Mouse (Mus musculus) bone marrow, adult 2 months (tissue): ENCODE data around the gene Nop2. TPM values are rescaled to one million over a fixed set of nuclear protein-coding genes. Genes with fewer than 3 reads are reported as not detected.
A peak's percentile ranks its signal among the peaks of the same experiment; 100 is the strongest.

ENCODE experiments used
- H3K27ac ChIP-seq: fragments of 200-500 bp; 2 replicates; pipeline ENCODE4 v1.5.1; 2012; ENCODE audit warnings: low read depth, mild to moderate bottlenecking, control low read depth, inconsistent platforms, low read length; ENCODE audit not compliant: control insufficient read depth, poor library complexity, insufficient read depth
- H3K4me1 ChIP-seq: fragments of 200-500 bp; 2 replicates; pipeline ENCODE4 v1.6.1; 2011; ENCODE audit warnings: low read length; ENCODE audit not compliant: control insufficient read depth, insufficient read depth
- H3K4me3 ChIP-seq: fragments of 200-500 bp; replicated peaks from 2 replicates; pipeline ENCODE3; 2011; ENCODE audit warnings: mild to moderate bottlenecking, low read depth, low read length, control low read depth; ENCODE audit not compliant: control insufficient read depth
- CTCF ChIP-seq: fragments of 200-500 bp; IDR thresholded peaks from 2 replicates; pipeline ENCODE4 v1.5.1; 2011; ENCODE audit warnings: low read length, control low read depth; ENCODE audit not compliant: control insufficient read depth, insufficient read depth
- POLR2A ChIP-seq: fragments of 200-500 bp; IDR thresholded peaks from 2 replicates; pipeline ENCODE4 v1.6.1; 2011; ENCODE audit warnings: low read depth, mild to moderate bottlenecking, control low read depth, low read length, borderline replicate concordance; ENCODE audit not compliant: control insufficient read depth
- WGBS: fragments of 180-500 bp; shearing (Covaris S2); methylation state at CpG from one replicate; pipeline ENCODE4 v1.1.7; 2018; 5-methylcytosine and 5-hydroxymethylcytosine counted together
- polyA plus RNA-seq: library from polyadenylated mRNA; stranded (reverse); fragments of >200 nt; gene quantifications from 2 replicates; pipeline ENCODE4 v1.2.4, GENCODE M21; 2011; ENCODE audit warnings: low replicate concordance; ENCODE audit not compliant: missing spikeins, insufficient read depth, insufficient read length

Gene Nop2
- polyA plus RNA-seq, 1 experiment: 25.7 TPM

DNA sequence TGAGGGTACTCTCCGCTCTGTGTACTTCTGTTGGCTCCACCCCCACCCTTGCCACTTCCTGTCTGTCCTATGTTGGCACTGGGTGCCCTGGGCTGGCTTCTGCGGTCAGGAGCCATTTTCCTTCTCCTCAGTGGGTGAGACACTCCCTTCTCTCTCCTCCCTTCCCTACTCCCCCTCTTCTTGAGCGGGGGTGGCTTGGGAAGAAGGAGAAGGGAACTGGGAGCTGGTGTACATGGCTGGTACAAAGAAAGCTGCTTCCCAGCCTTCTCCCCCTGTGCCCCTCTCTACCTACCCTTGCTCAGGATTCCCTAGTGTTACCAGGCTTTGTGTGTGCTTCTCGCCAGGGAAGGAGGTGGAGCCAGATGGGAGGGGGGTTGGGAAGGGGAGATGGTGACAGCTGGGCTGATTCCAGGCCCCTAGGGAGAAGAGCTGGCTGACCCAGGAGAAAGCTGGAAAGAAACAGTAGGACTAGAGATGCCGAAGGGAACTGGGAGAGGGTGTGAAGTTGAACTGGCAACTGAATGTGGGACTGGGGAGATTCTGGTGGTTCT, 32.2 kb upstream of the Nop2 start:
- peak overlapping the region; percentile 4 for H3K4me3 ChIP-seq
- TF ChIP-seq POLR2A (no peak), CTCF (peak; percentile 19; the same call in 1 of the 2 replicates)
- H3K4me1 ChIP-seq: peaks cover 2% of the 10 kb centered on the region; the same call in 1 of the 2 replicates
- H3K27ac ChIP-seq: peak overlapping the region; percentile 31
- WGBS: 17% methylated on average over 5 of the region's 5 CpGs

- WGBS: 93% methylated on average over 9 of the region's 9 CpGs
- TF ChIP-seq CTCF (no peak), POLR2A (no peak)
- Histone ChIP-seq H3K4me3 (no peak overlapping the region), H3K27ac (no peak overlapping the region), H3K4me1 (peaks cover 2% of the 10 kb centered on the region; the same call in 1 of the 2 replicates)
Measured at GRCm38 (mm10) chr6:125101444-125101843, 30.3 kb upstream of the Nop2 start.

DNA sequence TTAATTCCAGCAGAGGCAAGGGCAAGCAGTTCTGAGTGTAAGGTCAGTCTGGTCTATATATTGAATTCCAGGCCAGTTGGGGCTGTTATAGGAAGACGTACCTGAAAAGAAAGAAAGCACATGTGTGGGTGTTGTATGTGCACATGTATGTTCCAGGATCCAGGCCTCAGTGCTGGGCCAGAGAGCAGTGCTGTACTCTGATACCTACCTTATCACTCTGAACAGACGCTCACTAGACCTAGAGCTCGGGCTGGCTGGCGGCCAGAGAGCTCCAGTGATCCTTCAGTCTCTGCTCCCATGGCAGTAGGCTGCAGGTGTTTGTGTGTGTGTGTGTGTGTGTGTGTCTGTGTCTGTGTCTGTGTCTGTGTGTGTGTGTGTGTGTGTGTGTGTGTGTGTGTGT, 27.5 kb upstream of the Nop2 start:
- no peak overlapping the region for H3K4me3 ChIP-seq
- 72% methylated on average over 4 of the region's 4 CpGs for WGBS
- H3K27ac ChIP-seq: peak overlapping the region; percentile 17; the same call in 1 of the 2 replicates
- TF ChIP-seq CTCF: no peak
- TF ChIP-seq POLR2A: no peak
- no peaks in the 10 kb centered on the region; the same call in 1 of the 2 replicates for H3K4me1 ChIP-seq

DNA sequence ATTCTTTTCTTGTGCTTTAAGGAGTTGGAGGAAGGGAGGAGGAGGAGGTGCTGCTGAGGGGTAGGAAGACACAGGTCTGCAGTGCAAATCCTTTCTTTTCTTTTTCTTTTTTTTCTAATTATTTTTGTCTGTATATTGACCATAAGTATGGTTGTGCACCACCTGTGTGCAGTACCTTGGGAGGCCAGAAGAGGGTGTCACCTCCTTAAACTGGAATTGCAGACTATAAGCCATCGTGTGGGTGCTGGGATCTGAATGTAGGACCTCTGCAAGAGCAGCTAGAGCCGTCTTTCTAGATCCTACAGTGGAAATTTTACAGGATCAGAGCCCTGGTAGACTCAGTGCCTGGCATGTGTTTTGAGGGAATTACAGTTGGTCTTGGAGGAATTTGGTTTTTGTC, 24.0 kb upstream of the Nop2 start:
- TF ChIP-seq CTCF (no peak), POLR2A (no peak)
- Histone ChIP-seq H3K27ac (no peak overlapping the region), H3K4me3 (no peak overlapping the region), H3K4me1 (peaks cover 2% of the 10 kb centered on the region; the same call in 1 of the 2 replicates)
- 93% methylated on average over 2 of the region's 2 CpGs for WGBS

DNA sequence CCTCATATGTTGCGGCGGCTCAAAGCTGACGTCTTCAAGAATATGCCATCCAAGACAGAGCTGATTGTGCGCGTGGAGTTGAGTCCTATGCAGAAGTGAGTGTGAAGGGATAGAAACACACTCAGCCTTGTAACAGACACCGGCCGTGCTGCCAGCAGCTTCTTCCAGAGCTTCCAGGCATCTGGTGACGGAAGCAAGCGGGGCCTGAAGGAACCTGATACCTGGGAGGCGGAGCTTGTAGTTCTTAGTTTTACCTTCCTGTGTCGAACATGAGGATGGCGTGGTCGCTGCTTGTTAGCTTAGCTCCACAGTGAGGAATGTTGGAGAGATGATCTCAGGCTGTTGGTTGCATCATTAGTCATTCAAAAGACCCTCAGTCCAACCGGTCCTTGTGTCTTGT, 22.3 kb upstream of the Nop2 start:
- no peak overlapping the region for H3K4me3 ChIP-seq
- no peak overlapping the region for H3K27ac ChIP-seq
- WGBS: 94% methylated on average over 14 of the region's 14 CpGs
- H3K4me1 ChIP-seq: peaks cover 2% of the 10 kb centered on the region; the same call in 1 of the 2 replicates
- no peak for TF ChIP-seq CTCF
- TF ChIP-seq POLR2A: no peak

DNA sequence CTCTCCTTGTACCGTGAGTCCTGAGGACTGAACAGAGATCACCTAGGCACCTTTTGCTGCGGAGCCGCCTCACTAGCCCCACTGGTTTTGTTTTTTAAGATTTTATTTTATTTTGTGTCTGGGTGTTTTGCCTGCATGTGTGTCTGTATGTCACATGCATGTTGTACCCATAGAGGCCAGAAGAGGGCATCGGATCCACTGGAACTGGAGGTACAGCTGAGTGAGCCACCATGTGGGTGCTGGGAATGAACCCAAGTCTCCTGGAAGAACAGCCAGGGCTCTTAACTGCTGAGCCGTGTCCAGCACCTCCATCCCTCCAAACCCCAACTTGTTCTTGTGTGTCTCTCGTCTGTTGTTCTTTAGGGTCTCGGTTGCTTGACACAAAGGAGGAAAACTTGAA, 20.8 kb upstream of the Nop2 start:
- WGBS: 91% methylated on average over 7 of the region's 7 CpGs
- TF ChIP-seq POLR2A: no peak
- TF ChIP-seq CTCF: peak; percentile 41
- Histone ChIP-seq H3K27ac (no peak overlapping the region), H3K4me3 (no peak overlapping the region), H3K4me1 (peaks cover 2% of the 10 kb centered on the region; the same call in 1 of the 2 replicates)

DNA sequence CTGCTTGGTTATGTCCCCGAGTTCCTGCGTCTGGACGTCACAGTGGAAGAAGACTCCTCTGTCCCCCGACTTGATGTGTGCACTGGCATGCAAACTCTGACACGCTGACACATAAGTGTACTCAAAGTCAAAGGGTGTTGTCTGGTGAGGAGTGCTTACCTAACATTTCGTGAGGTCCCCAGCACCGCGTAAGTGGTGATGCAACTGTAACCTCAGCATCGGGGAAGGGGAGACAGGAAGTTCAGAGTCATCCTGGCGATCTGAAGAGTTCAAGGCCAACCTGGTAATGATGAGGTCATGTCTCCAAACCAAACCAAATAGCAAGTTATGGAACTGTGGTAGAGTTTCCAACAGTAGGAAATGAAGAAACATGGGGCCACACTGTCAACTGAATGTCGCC, 19.2 kb upstream of the Nop2 start:
- Histone ChIP-seq H3K4me3 (no peak overlapping the region), H3K4me1 (peaks cover 2% of the 10 kb centered on the region; the same call in 1 of the 2 replicates), H3K27ac (no peak overlapping the region; the same call in 1 of the 2 replicates)
- WGBS: 59% methylated on average over 11 of the region's 11 CpGs
- TF ChIP-seq POLR2A (no peak), CTCF (no peak)

DNA sequence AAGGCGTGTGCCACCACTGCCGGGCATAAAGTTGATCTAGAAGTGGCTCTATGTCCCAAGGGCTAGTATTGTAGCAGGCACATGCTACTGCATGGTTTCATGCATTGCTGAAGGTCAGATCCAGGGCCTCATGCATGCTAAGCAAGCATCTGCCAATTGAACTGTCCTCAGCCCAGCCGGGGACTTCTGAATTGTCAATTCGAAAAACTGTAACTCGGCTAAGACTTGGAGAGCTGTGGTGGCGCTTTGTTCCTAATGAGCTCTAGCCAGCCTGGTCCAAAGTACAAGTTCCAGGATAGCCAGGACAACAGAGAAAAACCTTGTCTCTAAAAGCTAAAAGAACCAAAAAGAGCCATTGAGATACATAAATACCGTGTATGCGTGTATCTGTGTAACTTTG, 12.3 kb upstream of the Nop2 start:
- Histone ChIP-seq H3K4me3 (no peak overlapping the region), H3K27ac (no peak overlapping the region), H3K4me1 (no peaks in the 10 kb centered on the region; the same call in 1 of the 2 replicates)
- TF ChIP-seq POLR2A (no peak), CTCF (no peak)
- WGBS: 90% methylated on average over 8 of the region's 8 CpGs
